Mouse (Mus musculus) ES-Bruce4 (cell line): Measurements from ENCODE around the gene Cops2. TPM values are rescaled to one million over a fixed set of nuclear protein-coding genes. Genes with fewer than 3 reads are reported as not detected.

Experiments used
- H3K27ac ChIP-seq: 2 replicates; pipeline ENCODE4 v1.5.1; 2012; ENCODE audit warnings: low read length, inconsistent platforms; ENCODE audit not compliant: insufficient read depth
- H3K27me3 ChIP-seq: 2 replicates; pipeline ENCODE4 v1.6.1; 2012; ENCODE audit warnings: mild to moderate bottlenecking, low read length, inconsistent platforms; ENCODE audit not compliant: control insufficient read depth, poor library complexity, insufficient read depth, severe bottlenecking
- H3K36me3 ChIP-seq: 2 replicates; pipeline ENCODE4 v1.6.1; 2012; ENCODE audit warnings: inconsistent platforms, mild to moderate bottlenecking, low read length, moderate library complexity; ENCODE audit not compliant: control insufficient read depth, poor library complexity, insufficient read depth, severe bottlenecking
- H3K4me1 ChIP-seq: one replicate; pipeline ENCODE4 v1.8.1; 2011; ENCODE audit warnings: low read length; ENCODE audit not compliant: control insufficient read depth, insufficient read depth
- H3K4me3 ChIP-seq: 2 replicates; pipeline ENCODE4 v1.5.1; 2011; ENCODE audit warnings: low read depth, mild to moderate bottlenecking, low read length
- H3K9ac ChIP-seq: 2 replicates; pipeline ENCODE4 v1.6.1; 2012; ENCODE audit warnings: low read depth, mild to moderate bottlenecking, inconsistent platforms; ENCODE audit not compliant: poor library complexity, severe bottlenecking
- H3K9me3 ChIP-seq: replicated peaks from 2 replicates; pipeline ENCODE4 v1.6.1; 2012; ENCODE audit warnings: mild to moderate bottlenecking, low read length, inconsistent platforms; ENCODE audit not compliant: control insufficient read depth, poor library complexity, insufficient read depth, severe bottlenecking
- CTCF ChIP-seq: IDR thresholded peaks from one replicate; pipeline ENCODE4 v1.8.1; 2011; ENCODE audit warnings: low read depth, low read length
- EP300 ChIP-seq: IDR thresholded peaks from 2 replicates; pipeline ENCODE4 v1.6.1; 2011; ENCODE audit warnings: low read depth, low read length; ENCODE audit not compliant: insufficient read depth
- POLR2A ChIP-seq: IDR thresholded peaks from one replicate; pipeline ENCODE4 v1.8.1; 2011; ENCODE audit warnings: low read length; ENCODE audit not compliant: insufficient read depth
- polyA plus RNA-seq: library from polyadenylated mRNA; stranded (reverse); fragments of >200 nt; gene quantifications from 2 replicates; pipeline ENCODE4 v1.2.4, GENCODE M21; 2011; ENCODE audit warnings: low read depth; ENCODE audit not compliant: missing spikeins, insufficient read depth, insufficient read length

Gene Cops2
- polyA plus RNA-seq, 1 experiment = 233 TPM

GRCm38 (mm10) chr2:125789265-125789664, 69.7 kb downstream of the Cops2 start:
- no peaks in the 10 kb centered on the region for H3K9me3 ChIP-seq
- no peak overlapping the region for H3K27ac ChIP-seq
- no peak overlapping the region for H3K9ac ChIP-seq
- H3K4me3 ChIP-seq = no peak overlapping the region
- H3K27me3 ChIP-seq = no peaks in the 10 kb centered on the region
- H3K36me3 ChIP-seq = no peaks in the 10 kb centered on the region
- TF ChIP-seq EP300 = no peak
- TF ChIP-seq CTCF = no peak
- no peak for TF ChIP-seq POLR2A
- H3K4me1 ChIP-seq = no peaks in the 10 kb centered on the region

GRCm38 (mm10) chr2:125788785-125789184, 70.2 kb downstream of the Cops2 start:
- no peak overlapping the region for H3K4me3 ChIP-seq
- no peak overlapping the region for H3K9ac ChIP-seq
- H3K36me3 ChIP-seq = no peaks in the 10 kb centered on the region
- H3K4me1 ChIP-seq = no peaks in the 10 kb centered on the region
- no peaks in the 10 kb centered on the region for H3K9me3 ChIP-seq
- H3K27ac ChIP-seq = no peak overlapping the region
- no peaks in the 10 kb centered on the region for H3K27me3 ChIP-seq
- TF ChIP-seq POLR2A = no peak

- Histone ChIP-seq H3K4me1 (no peaks in the 10 kb centered on the region), H3K4me3 (no peak overlapping the region), H3K36me3 (no peaks in the 10 kb centered on the region), H3K27me3 (no peaks in the 10 kb centered on the region), H3K9me3 (no peaks in the 10 kb centered on the region), H3K9ac (no peak overlapping the region), H3K27ac (no peak overlapping the region)
- TF ChIP-seq CTCF (no peak), POLR2A (no peak), EP300 (no peak)
Measured at GRCm38 (mm10) chr2:125788351-125788750, 70.6 kb downstream of the Cops2 start.

GRCm38 (mm10) chr2:125785021-125785420, 73.9 kb downstream of the Cops2 start:
- Histone ChIP-seq H3K4me3 (no peak overlapping the region), H3K4me1 (no peaks in the 10 kb centered on the region), H3K9me3 (no peaks in the 10 kb centered on the region), H3K27me3 (no peaks in the 10 kb centered on the region), H3K27ac (no peak overlapping the region), H3K36me3 (no peaks in the 10 kb centered on the region), H3K9ac (no peak overlapping the region)
- TF ChIP-seq EP300 (no peak), POLR2A (no peak), CTCF (no peak)

- no peaks in the 10 kb centered on the region for H3K9me3 ChIP-seq
- H3K27me3 ChIP-seq = no peaks in the 10 kb centered on the region
- no peak for TF ChIP-seq EP300
- TF ChIP-seq POLR2A = no peak
- TF ChIP-seq CTCF = no peak
- H3K4me1 ChIP-seq = no peaks in the 10 kb centered on the region
- no peaks in the 10 kb centered on the region; the same call in 1 of the 2 replicates for H3K36me3 ChIP-seq
- no peak overlapping the region for H3K9ac ChIP-seq
- no peak overlapping the region for H3K4me3 ChIP-seq
- H3K27ac ChIP-seq = no peak overlapping the region
Measured at GRCm38 (mm10) chr2:125784392-125784791, 74.5 kb downstream of the Cops2 start.

- Histone ChIP-seq H3K27me3 (no peaks in the 10 kb centered on the region), H3K27ac (no peak overlapping the region), H3K9me3 (no peaks in the 10 kb centered on the region), H3K4me3 (no peak overlapping the region), H3K4me1 (no peaks in the 10 kb centered on the region), H3K36me3 (no peaks in the 10 kb centered on the region; the same call in 1 of the 2 replicates), H3K9ac (no peak overlapping the region)
- TF ChIP-seq POLR2A = no peak
- no peak for TF ChIP-seq EP300
- no peak for TF ChIP-seq CTCF
Measured at GRCm38 (mm10) chr2:125783868-125784267, 75.1 kb downstream of the Cops2 start.
